Mouse (Mus musculus): ENCODE measurements around the gene Xylt1. TPM values are rescaled to one million over a fixed set of nuclear protein-coding genes. Genes with fewer than 3 reads are reported as not detected.

The Xylt1 gene
- polyA plus RNA-seq, 1 experiment from 2014 or later = 0.73 TPM

GRCm38 (mm10) chr7:117716876-117717408 lies 336.2 kb downstream of the Xylt1 start:
- Histone ChIP-seq H3K27ac (ENCODE audit: low read depth, low read length) (no peak overlapping the region), H3K4me3 (ENCODE audit: low read depth, low read length) (no peak overlapping the region), H3K4me2 (no peak overlapping the region), H3K4me1 (replicated peaks; ENCODE audit: control insufficient read depth, insufficient read depth, low read length) (no peaks in the 10 kb centered on the region), H3K27me3 (replicated peaks; ENCODE audit: control insufficient read depth, insufficient read depth, low read length) (no peaks in the 10 kb centered on the region), H3K36me3 (ENCODE audit: control insufficient read depth, insufficient read depth, low read length) (no peaks in the 10 kb centered on the region), H3K9ac (ENCODE audit: low read depth, low read length) (no peak overlapping the region), H3K9me3 (ENCODE audit: control insufficient read depth, low read length) (no peaks in the 10 kb centered on the region)
- DNase-seq (ENCODE audit: low spot score) = no peak
- 77% methylated on average over 5 of the region's 5 CpGs for whole genome bisulfite sequencing
- no peak for ATAC-seq (replicated peaks; ENCODE audit: low FRiP score)

GRCm38 (mm10) chr7:117720426-117720825 lies 339.6 kb downstream of the Xylt1 start:
- H3K4me1 ChIP-seq (replicated peaks; ENCODE audit: control insufficient read depth, insufficient read depth, low read length) = no peaks in the 10 kb centered on the region
- ATAC-seq (replicated peaks; ENCODE audit: low FRiP score) (no peak), DNase-seq (ENCODE audit: low spot score) (no peak)
- H3K9ac ChIP-seq (ENCODE audit: low read depth, low read length) = no peak overlapping the region
- H3K4me2 ChIP-seq = no peak overlapping the region
- WGBS = 63% methylated on average over 6 of the region's 6 CpGs
- H3K27me3 ChIP-seq (replicated peaks; ENCODE audit: control insufficient read depth, insufficient read depth, low read length) = no peaks in the 10 kb centered on the region
- no peaks in the 10 kb centered on the region for H3K36me3 ChIP-seq (ENCODE audit: control insufficient read depth, insufficient read depth, low read length)
- H3K9me3 ChIP-seq (ENCODE audit: control insufficient read depth, low read length) = no peaks in the 10 kb centered on the region
- H3K4me3 ChIP-seq (ENCODE audit: low read depth, low read length) = no peak overlapping the region
- H3K27ac ChIP-seq (ENCODE audit: low read depth, low read length) = no peak overlapping the region

Data from liver, embryonic 11.5 days (tissue).